Comparison of ENCODE assay signal across 9 mouse cellular contexts in genomic region chr10:96033356-96033984, GRCm38 (mm10).
DNase-seq lines count a peak whose midpoint lies in the region; TF ChIP-seq lines count a peak whose summit lies in the region.
"Had no signal": no experiment of that assay in that cellular context is flagged by ENCODE, and none has a peak within 500 bp of the region (broad histone marks: within the 10 kb centered on the region; RNA-seq: fewer than 3 reads in every experiment).

No protein-coding gene starts in this region.

- peak; percentile 87 for TF ChIP-seq CTCF in layer of hippocampus, adult 2 months (conservative IDR thresholded peaks at IDR 0.05)

- H3K27ac ChIP-seq in layer of hippocampus, adult 2 months, result peak overlapping the region; percentile 20; the same call in 1 of the 2 replicates
- H3K27ac ChIP-seq: limb, embryonic 15.5 days had no signal

- no peak overlapping the region for H3K4me3 ChIP-seq in layer of hippocampus, adult 2 months
- H3K4me3 ChIP-seq: limb, embryonic 15.5 days had no signal

- peak; percentile 43 for DNase-seq in gastrocnemius, adult 18-20 months (ENCODE audit: low spot score)
- DNase-seq in gastrocnemius, postnatal 4 days (ENCODE audit: low spot score in 2 of 2), result no peak
- peak; percentile 39 for DNase-seq in Muller cell, postnatal 12 days (ENCODE audit: inconsistent ontology term)
- DNase-seq in cerebellum, postnatal 14 days, result peak; percentile 66 to 72
- peak; percentile 56 for DNase-seq in heart, postnatal 4 days
- peak; percentile 49 to 62 for DNase-seq in layer of hippocampus, adult 2 months (ENCODE audit: low spot score in 2 of 2)
- peak; percentile 61 for DNase-seq in lung, postnatal 36 days
- peak; percentile 23 for DNase-seq in right cerebral cortex, postnatal 25 days

Comparison
In these comparisons a context has a peak if more than half of its experiments do, and no peak if none do; other contexts are left out.
1. DNase-seq: peak in gastrocnemius, adult 18-20 months (single experiment), Muller cell, postnatal 12 days (single experiment), cerebellum, postnatal 14 days (2 of 2), heart, postnatal 4 days (single experiment), layer of hippocampus, adult 2 months (2 of 2), lung, postnatal 36 days (single experiment) and right cerebral cortex, postnatal 25 days (single experiment); none in gastrocnemius, postnatal 4 days (0 of 2).